Mouse (Mus musculus): ENCODE measurements around the gene Gm3336. TPM values are rescaled to one million over a fixed set of nuclear protein-coding genes. Genes with fewer than 3 reads are reported as not detected.

The Gm3336 gene
- 1.5 TPM for polyA plus RNA-seq (2015; fragmentation: Illumina TruSeq; extraction: RNeasy Lipid Tissue Mini Kit (QIAGEN cat#74804); ENCODE audit: insufficient read depth, low replicate concordance)

DNA sequence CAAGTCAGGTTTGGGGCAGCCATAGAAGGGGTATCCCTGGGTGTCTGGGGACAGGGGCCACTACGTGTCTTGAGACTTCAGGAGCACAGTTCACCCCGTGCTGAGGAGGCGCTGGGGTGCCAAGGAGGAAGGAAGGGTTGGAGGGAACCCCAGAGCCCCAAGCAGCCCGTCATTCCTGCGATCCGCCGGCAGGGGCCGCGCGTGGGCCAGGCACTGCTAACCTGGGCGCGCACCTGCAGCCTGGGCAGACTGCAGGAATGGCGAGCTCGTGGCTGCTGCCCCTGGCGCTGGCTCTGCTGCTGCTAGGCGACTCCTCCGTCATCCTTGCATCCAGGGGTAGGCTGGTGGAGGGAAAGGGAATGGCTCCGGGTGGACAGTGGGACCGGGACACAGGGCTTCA lies at the start of gene Gm3336:
Gm3336 (plus strand) TSS at position 247 of the 400 bp plus-strand sequence.

DNA sequence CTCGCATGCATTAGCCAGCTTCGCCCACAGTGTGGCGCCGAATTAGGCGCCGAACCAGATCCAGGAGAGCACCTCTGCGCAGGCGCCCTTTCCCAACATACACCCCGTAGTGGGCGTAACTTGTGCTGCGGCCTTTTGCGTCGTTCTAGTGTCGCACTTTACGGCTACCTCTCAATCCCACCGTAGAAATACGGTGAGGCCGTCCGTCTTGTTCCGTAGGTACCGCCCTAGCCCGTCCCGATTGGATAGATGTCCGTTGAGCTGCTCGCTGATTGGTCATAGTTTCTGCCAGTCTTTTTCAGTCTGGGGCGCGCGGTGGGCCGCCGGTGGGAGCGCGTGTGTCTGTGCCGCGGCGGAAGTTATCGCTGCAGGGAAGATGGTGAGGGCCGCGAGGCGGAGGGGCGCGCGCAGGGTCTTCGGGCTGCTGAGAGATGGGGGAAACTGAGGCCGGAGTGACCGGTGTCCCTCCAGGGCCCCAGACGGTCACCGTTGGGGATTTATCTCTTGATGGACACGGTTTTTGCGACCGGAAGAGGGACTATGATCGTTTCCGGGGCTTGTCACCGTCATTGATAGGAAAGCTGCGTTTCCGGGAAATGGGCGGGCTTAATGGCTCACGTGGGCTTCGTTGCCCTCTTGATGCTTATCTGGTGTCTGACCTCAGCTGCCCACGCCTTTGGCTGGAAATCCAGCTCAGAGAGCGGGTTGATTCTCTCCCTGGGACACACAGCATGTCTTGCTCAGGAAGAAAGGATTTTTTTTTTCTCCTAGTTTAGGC lies 45.1 kb upstream of the Gm3336 start, which contains the start of gene Lsm4:
Lsm4 (plus strand) TSS at position 170 of the 778 bp plus-strand sequence.

DNA sequence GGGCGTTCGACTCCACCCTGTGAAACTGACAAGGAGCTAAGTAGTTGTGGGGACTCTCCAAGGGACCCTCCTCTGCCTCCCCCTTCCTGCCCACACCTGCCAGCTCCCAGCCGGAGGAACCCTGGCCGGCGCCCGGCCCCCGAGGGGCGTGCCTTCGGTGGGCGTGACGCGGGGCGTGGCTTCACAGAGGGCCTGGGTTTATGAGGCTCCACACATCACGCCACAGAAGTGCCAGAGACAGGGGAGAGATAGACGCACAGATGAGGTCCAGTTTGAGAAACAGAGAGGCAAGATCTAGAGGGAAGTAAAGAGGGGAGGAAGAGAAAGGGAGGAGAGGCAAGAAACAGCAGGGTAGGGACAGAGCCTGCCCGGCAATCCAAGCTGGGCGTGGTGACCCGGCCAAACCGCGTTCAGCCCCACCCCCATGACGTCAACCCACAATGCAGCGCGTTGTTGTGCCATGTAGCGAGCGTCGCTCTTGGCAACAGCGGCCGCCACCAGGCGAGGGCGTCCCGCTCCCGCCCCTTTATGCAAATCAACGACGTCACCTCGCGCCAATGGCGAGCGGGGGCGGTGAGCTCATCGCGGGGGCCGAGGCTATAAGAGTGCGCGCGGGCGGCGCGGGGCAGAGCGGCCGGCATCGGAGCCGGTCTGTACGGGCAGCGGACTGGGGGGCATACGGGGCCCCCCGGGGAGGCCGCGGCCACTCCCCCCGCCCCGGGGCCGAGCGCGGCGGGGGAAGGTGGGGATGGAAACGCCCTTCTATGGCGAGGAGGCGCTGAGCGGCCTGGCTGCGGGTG lies 19.8 kb upstream of the Gm3336 start, which contains the start of gene Jund:
Jund (plus strand) TSS at position 640 of the 800 bp plus-strand sequence.

DNA sequence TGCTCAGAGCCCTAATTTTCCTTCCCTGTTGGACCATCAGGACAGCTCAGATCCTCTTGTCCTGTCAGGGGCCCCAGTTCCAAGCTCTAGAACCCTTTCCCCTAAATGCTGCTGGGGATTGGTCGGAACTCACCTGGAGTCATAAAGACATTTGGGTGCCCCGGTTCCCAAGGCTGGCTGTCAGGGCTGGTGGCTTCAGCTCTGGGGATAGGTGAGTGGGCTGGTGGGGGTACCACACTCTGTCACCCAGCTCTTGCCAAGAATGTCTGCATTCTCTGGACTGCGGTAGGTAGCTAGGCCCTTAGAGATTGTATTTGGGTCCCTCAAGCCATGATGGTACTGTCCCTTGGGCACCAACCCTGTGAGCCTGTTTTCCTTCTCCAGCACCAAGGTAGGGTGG lies 15.1 kb upstream of the Gm3336 start, which contains the start of gene Iqcn:
Iqcn (plus strand) TSS at position 171 of the 400 bp plus-strand sequence.

DNA sequence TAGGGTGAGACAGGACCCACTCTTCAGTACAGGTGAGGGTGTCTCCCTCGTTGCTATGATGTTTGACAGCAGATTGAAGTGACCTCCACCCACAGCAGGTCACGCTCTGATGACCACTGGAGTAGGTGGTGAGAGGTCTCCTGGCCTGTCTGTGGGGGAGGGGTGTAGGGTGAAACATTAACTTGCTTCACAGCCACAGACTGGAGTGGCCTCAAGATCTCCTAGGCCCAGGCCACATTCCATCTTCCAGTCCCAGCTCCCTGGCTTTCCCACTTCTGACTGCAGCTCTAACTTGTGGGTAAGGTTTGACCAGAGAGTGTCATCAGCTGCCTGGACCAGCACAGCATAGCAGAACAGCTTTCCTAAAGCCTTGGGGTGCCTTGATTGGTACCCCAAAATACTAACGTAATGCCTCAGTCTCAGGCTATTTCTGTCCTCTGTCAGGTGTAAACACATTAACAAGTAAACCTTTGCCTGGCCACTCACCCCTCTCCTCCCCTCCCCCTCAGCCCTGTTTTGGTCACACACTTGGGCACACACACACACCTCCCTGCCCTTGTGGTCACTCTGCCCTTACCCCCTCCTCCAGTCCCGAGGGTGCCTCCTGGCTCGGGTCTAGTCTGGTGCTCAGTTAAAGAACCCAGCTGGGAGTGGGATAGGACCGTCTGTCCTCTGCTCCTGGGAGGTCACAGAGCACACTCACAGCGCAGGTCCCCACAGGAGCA lies 5.3 kb downstream of the Gm3336 start, which contains the start of gene Pde4c:
Pde4c (plus strand) TSS at position 235 of the 725 bp plus-strand sequence.

GRCm38 (mm10) chr8:70754043-70754870 lies 35.9 kb downstream of the Gm3336 start, which contains the start of gene Rab3a:
TSS of gene Rab3a (plus strand) at chr8:70754679.

DNA sequence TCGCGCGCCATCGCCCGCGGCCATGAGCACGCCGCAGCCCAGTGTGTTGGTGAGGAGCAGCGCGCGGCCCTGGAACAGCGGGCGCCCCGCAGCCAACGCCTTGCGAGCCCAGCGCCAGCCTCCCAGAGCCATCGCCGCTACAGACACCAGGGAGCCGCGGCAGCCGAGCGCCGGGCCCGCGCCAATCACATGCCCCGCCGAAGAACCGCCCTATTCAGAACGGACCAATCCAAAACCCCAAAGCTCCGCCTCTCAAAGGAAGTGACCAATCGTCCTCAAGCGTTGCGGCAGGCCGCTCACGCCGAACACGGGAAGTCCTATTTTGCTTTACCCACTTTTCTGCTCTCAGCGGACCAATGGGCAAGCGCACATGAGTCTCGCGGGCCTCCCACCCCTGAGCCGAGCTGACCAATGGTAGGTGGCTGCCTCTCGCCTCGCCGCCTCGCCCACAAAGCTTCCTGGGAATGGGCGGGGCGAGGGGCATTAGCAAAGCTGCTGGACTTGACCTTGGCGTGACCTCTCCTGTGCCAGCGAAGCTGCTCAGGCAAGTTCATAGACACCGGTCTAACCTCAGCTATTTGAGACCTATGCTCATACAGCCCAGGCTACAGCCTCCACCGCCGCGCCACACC lies 42.5 kb downstream of the Gm3336 start, which contains the start of gene Mpv17l2:
Mpv17l2 (minus strand) TSS at position 172 of the 632 bp plus-strand sequence.

Other genes with a start within 250 kb of the Gm3336 start
- 5.5 TPM for gene Klhl26, start 241.6 kb upstream of the Gm3336 start, polyA plus RNA-seq (2015; fragmentation: Illumina TruSeq; extraction: RNeasy Lipid Tissue Mini Kit (QIAGEN cat#74804); ENCODE audit: insufficient read depth, low replicate concordance)
- not detected for gene Tmem59l, start 231.2 kb upstream of the Gm3336 start, polyA plus RNA-seq (2015; fragmentation: Illumina TruSeq; extraction: RNeasy Lipid Tissue Mini Kit (QIAGEN cat#74804); ENCODE audit: insufficient read depth, low replicate concordance)
- gene Crlf1, start 225.4 kb upstream of the Gm3336 start, polyA plus RNA-seq (2015; fragmentation: Illumina TruSeq; extraction: RNeasy Lipid Tissue Mini Kit (QIAGEN cat#74804); ENCODE audit: insufficient read depth, low replicate concordance), result not detected
- gene Rex1bd, start 211.8 kb upstream of the Gm3336 start, polyA plus RNA-seq (2015; fragmentation: Illumina TruSeq; extraction: RNeasy Lipid Tissue Mini Kit (QIAGEN cat#74804); ENCODE audit: insufficient read depth, low replicate concordance), result 10.3 TPM
- 680 TPM for gene Uba52, start 207.7 kb upstream of the Gm3336 start, polyA plus RNA-seq (2015; fragmentation: Illumina TruSeq; extraction: RNeasy Lipid Tissue Mini Kit (QIAGEN cat#74804); ENCODE audit: insufficient read depth, low replicate concordance)
- gene Fkbp8, start 190.8 kb upstream of the Gm3336 start, polyA plus RNA-seq (2015; fragmentation: Illumina TruSeq; extraction: RNeasy Lipid Tissue Mini Kit (QIAGEN cat#74804); ENCODE audit: insufficient read depth, low replicate concordance), result 99.1 TPM
- gene Kxd1, start 190.6 kb upstream of the Gm3336 start, polyA plus RNA-seq (2015; fragmentation: Illumina TruSeq; extraction: RNeasy Lipid Tissue Mini Kit (QIAGEN cat#74804); ENCODE audit: insufficient read depth, low replicate concordance), result 50.0 TPM
- gene Ell, start 179.1 kb upstream of the Gm3336 start, polyA plus RNA-seq (2015; fragmentation: Illumina TruSeq; extraction: RNeasy Lipid Tissue Mini Kit (QIAGEN cat#74804); ENCODE audit: insufficient read depth, low replicate concordance), result 10.1 TPM
- gene Isyna1, start 124.2 kb upstream of the Gm3336 start, polyA plus RNA-seq (2015; fragmentation: Illumina TruSeq; extraction: RNeasy Lipid Tissue Mini Kit (QIAGEN cat#74804); ENCODE audit: insufficient read depth, low replicate concordance), result 9.0 TPM
- 8.2 TPM for gene Ssbp4, start 109.7 kb upstream of the Gm3336 start, polyA plus RNA-seq (2015; fragmentation: Illumina TruSeq; extraction: RNeasy Lipid Tissue Mini Kit (QIAGEN cat#74804); ENCODE audit: insufficient read depth, low replicate concordance)
- gene Lrrc25, start 102.4 kb upstream of the Gm3336 start, polyA plus RNA-seq (2015; fragmentation: Illumina TruSeq; extraction: RNeasy Lipid Tissue Mini Kit (QIAGEN cat#74804); ENCODE audit: insufficient read depth, low replicate concordance), result 13.8 TPM
- gene Gdf15, start 86.1 kb upstream of the Gm3336 start, polyA plus RNA-seq (2015; fragmentation: Illumina TruSeq; extraction: RNeasy Lipid Tissue Mini Kit (QIAGEN cat#74804); ENCODE audit: insufficient read depth, low replicate concordance), result not detected
- 5.5 TPM for gene Pgpep1, start 58.2 kb upstream of the Gm3336 start, polyA plus RNA-seq (2015; fragmentation: Illumina TruSeq; extraction: RNeasy Lipid Tissue Mini Kit (QIAGEN cat#74804); ENCODE audit: insufficient read depth, low replicate concordance)
- gene Lsm4, start 45.3 kb upstream of the Gm3336 start, polyA plus RNA-seq (2015; fragmentation: Illumina TruSeq; extraction: RNeasy Lipid Tissue Mini Kit (QIAGEN cat#74804); ENCODE audit: insufficient read depth, low replicate concordance), result 21.5 TPM
- 22.5 TPM for gene Jund, start 19.6 kb upstream of the Gm3336 start, polyA plus RNA-seq (2015; fragmentation: Illumina TruSeq; extraction: RNeasy Lipid Tissue Mini Kit (QIAGEN cat#74804); ENCODE audit: insufficient read depth, low replicate concordance)
- gene Iqcn, start 15.1 kb upstream of the Gm3336 start, polyA plus RNA-seq (2015; fragmentation: Illumina TruSeq; extraction: RNeasy Lipid Tissue Mini Kit (QIAGEN cat#74804); ENCODE audit: insufficient read depth, low replicate concordance), result not detected
- gene Pde4c, start 5.2 kb downstream of the Gm3336 start, polyA plus RNA-seq (2015; fragmentation: Illumina TruSeq; extraction: RNeasy Lipid Tissue Mini Kit (QIAGEN cat#74804); ENCODE audit: insufficient read depth, low replicate concordance), result 0.72 TPM
- gene Rab3a, start 36.1 kb downstream of the Gm3336 start, polyA plus RNA-seq (2015; fragmentation: Illumina TruSeq; extraction: RNeasy Lipid Tissue Mini Kit (QIAGEN cat#74804); ENCODE audit: insufficient read depth, low replicate concordance), result 4.4 TPM
- 14.0 TPM for gene Mpv17l2, start 42.4 kb downstream of the Gm3336 start, polyA plus RNA-seq (2015; fragmentation: Illumina TruSeq; extraction: RNeasy Lipid Tissue Mini Kit (QIAGEN cat#74804); ENCODE audit: insufficient read depth, low replicate concordance)
- gene Pik3r2, start 58.2 kb downstream of the Gm3336 start, polyA plus RNA-seq (2015; fragmentation: Illumina TruSeq; extraction: RNeasy Lipid Tissue Mini Kit (QIAGEN cat#74804); ENCODE audit: insufficient read depth, low replicate concordance), result 6.9 TPM
- gene Mast3, start 86.5 kb downstream of the Gm3336 start, polyA plus RNA-seq (2015; fragmentation: Illumina TruSeq; extraction: RNeasy Lipid Tissue Mini Kit (QIAGEN cat#74804); ENCODE audit: insufficient read depth, low replicate concordance), result 32.4 TPM
- gene Il12rb1, start 89.9 kb downstream of the Gm3336 start, polyA plus RNA-seq (2015; fragmentation: Illumina TruSeq; extraction: RNeasy Lipid Tissue Mini Kit (QIAGEN cat#74804); ENCODE audit: insufficient read depth, low replicate concordance), result 1.8 TPM
- 20.4 TPM for gene Arrdc2, start 121.2 kb downstream of the Gm3336 start, polyA plus RNA-seq (2015; fragmentation: Illumina TruSeq; extraction: RNeasy Lipid Tissue Mini Kit (QIAGEN cat#74804); ENCODE audit: insufficient read depth, low replicate concordance)
- gene Kcnn1, start 144.7 kb downstream of the Gm3336 start, polyA plus RNA-seq (2015; fragmentation: Illumina TruSeq; extraction: RNeasy Lipid Tissue Mini Kit (QIAGEN cat#74804); ENCODE audit: insufficient read depth, low replicate concordance), result 0.17 TPM
- 3.4 TPM for gene Ccdc124, start 155.4 kb downstream of the Gm3336 start, polyA plus RNA-seq (2015; fragmentation: Illumina TruSeq; extraction: RNeasy Lipid Tissue Mini Kit (QIAGEN cat#74804); ENCODE audit: insufficient read depth, low replicate concordance)
- gene Slc5a5, start 174.2 kb downstream of the Gm3336 start, polyA plus RNA-seq (2015; fragmentation: Illumina TruSeq; extraction: RNeasy Lipid Tissue Mini Kit (QIAGEN cat#74804); ENCODE audit: insufficient read depth, low replicate concordance), result 0.30 TPM
- 1,731 TPM for gene Rpl18a, start 178.9 kb downstream of the Gm3336 start, polyA plus RNA-seq (2015; fragmentation: Illumina TruSeq; extraction: RNeasy Lipid Tissue Mini Kit (QIAGEN cat#74804); ENCODE audit: insufficient read depth, low replicate concordance)
- gene Map1s, start 187.4 kb downstream of the Gm3336 start, polyA plus RNA-seq (2015; fragmentation: Illumina TruSeq; extraction: RNeasy Lipid Tissue Mini Kit (QIAGEN cat#74804); ENCODE audit: insufficient read depth, low replicate concordance), result 7.1 TPM

Data from spleen, adult 10 weeks (tissue).